Mouse (Mus musculus): ENCODE measurements around the gene Olfr638.
"Not testable (repeated sequence)": the region's sequence is repeated elsewhere in the genome, so short reads cannot be mapped to it uniquely, and the experiment has no call there.

Olfr638 gene

DNA sequence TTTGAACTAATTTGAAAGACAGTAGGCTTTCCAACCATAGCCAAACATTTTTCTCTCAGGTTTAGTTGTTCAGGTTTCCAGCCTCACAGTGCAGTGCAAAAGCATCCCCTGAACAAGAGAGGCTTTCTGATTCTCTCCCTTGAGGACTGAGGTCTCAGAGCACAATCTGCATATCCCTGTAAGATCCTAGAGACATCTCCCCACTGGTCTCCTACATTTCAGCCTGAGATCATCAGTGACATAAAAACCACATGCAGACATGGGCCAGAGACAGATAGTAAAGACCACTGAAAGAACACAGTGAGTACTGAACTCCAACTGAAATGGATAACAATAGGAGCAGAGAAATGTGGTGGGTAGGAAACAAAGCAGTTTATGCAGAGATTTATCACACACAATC, at the start of gene Olfr638:
Gene Olfr638 (plus strand): TSS at position 301 of the 400 bp plus-strand sequence.
- no peak for DNase-seq

- not testable (repeated sequence) for DNase-seq
Observed at GRCm38 (mm10) chr7:103966873-103967272, 31.7 kb upstream of the Olfr638 start.

GRCm38 (mm10) chr7:103970852-103971251, 27.7 kb upstream of the Olfr638 start, which contains the start of gene Olfr635:
TSS of gene Olfr635 (plus strand) at chr7:103971152.
- DNase-seq = no peak

- DNase-seq = no peak
Observed at GRCm38 (mm10) chr7:103971782-103972181, 26.8 kb upstream of the Olfr638 start.

- DNase-seq = no peak
Observed at GRCm38 (mm10) chr7:103999124-103999523, 578 bp downstream of the Olfr638 start.

- no peak for DNase-seq
Observed at GRCm38 (mm10) chr7:104017203-104017602, 18.7 kb downstream of the Olfr638 start, which contains the start of gene Olfr639. TSS of gene Olfr639 (minus strand) at chr7:104017303.

- DNase-seq = no peak
Observed at GRCm38 (mm10) chr7:104018953-104019352, 20.4 kb downstream of the Olfr638 start.

DNA sequence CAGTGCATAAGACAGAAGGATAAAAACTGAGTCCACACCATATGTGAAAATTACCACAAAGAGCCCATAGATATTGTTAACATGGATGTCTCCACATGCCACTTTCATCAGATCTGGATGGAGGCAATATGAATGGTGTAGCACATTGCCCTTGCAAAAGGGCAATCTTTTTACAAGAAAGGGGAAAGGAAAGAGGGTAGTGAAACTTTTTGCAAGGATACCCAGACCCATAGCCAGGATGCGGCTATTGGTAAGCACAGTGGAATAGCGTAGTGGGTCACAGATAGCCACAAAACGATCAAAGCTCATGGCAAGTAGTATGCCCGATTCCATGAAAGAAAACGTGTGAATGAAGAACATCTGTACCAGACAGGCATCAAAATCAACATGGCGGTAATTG, 23.1 kb downstream of the Olfr638 start:
- no peak for DNase-seq

DNA sequence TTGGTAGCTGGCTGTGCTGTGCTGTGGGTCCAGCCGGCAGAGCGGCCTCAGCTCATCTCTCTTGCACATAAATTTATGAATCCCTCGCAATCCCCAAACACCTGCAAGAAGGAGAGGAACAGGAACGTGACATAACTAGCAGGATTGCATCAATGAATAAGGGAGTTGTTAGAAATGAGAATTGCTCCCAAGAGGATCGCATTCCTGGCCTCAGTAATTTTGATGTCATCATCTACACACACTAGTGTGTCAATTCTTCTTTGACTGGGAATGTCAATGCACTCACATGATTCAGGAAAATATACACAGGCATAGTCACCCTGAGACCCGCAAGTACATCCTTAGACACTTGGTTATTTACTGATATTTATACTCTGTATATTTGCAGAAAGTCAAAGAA, 26.9 kb downstream of the Olfr638 start, which contains the start of gene Olfr640:
Gene Olfr640 (minus strand): TSS at position 101 of the 400 bp plus-strand sequence.
- DNase-seq = no peak

GRCm38 (mm10) chr7:104026978-104027377, 28.4 kb downstream of the Olfr638 start:
- DNase-seq = no peak

- DNase-seq = no peak
Observed at GRCm38 (mm10) chr7:104035145-104035544, 36.6 kb downstream of the Olfr638 start, which contains the start of gene Olfr641. TSS of gene Olfr641 (plus strand) at chr7:104035445.

DNA sequence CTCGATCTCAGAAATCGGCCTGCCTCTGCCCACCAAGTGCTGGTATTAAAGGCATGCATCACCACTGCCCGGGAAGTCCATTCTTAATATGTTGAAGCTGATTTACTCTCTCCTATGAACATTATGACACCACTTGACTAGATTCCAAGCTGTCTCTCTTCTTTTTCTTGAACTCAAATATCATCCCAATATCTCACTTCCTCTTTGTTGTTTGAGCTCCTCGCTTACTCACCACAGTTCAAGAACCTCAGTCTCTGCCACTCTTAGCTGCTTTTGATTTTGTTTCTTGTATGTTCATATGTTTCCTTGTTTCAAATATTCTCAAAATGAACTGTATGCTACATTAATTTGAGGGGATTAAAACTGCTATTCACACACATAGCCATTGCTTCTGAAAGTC, 52.2 kb downstream of the Olfr638 start:
- no peak for DNase-seq

GRCm38 (mm10) chr7:104052566-104052965, 54.0 kb downstream of the Olfr638 start, which contains the start of gene Olfr642:
TSS of gene Olfr642 (minus strand) at chr7:104052666.
- no peak for DNase-seq

All from kidney, postnatal 10 days (tissue).